Mouse (Mus musculus) limb, embryonic 12.5 days (tissue): ENCODE results near the gene Trim56. TPM values are rescaled to one million over a fixed set of nuclear protein-coding genes. Genes with fewer than 3 reads are reported as not detected.

Experiments
- polyA plus RNA-seq: library from polyadenylated mRNA; unstranded; fragments of >200 nt; fragmentation: Nextera tagmentation; extraction: Ambion mirVana; gene quantifications from 2 replicates; pipeline ENCODE4 v1.2.1, GENCODE M21; 2016

The Trim56 gene
- polyA plus RNA-seq, 1 experiment from 2014 or later: 8.6 TPM

Other genes with a start within 250 kb of the Trim56 start
- 145 and 155 TPM in 2 replicates for gene Col26a1, start 233.0 kb downstream of the Trim56 start, polyA plus RNA-seq
- gene Ift22, start 208.1 kb downstream of the Trim56 start, polyA plus RNA-seq: 65.7 and 69.8 TPM in 2 replicates
- gene Fis1, start 162.9 kb downstream of the Trim56 start, polyA plus RNA-seq: 263 and 269 TPM in 2 replicates
- gene Cldn15, start 149.6 kb downstream of the Trim56 start, polyA plus RNA-seq: 0.10 and 0.36 TPM in 2 replicates
- 39.5 and 42.3 TPM in 2 replicates for gene Plod3, start 129.2 kb downstream of the Trim56 start, polyA plus RNA-seq
- gene Znhit1, start 128.2 kb downstream of the Trim56 start, polyA plus RNA-seq: 109 and 116 TPM in 2 replicates
- 0.09 and 0.25 TPM in 2 replicates for gene Vgf, start 89.8 kb downstream of the Trim56 start, polyA plus RNA-seq
- gene Ap1s1, start 70.1 kb downstream of the Trim56 start, polyA plus RNA-seq: 150 and 153 TPM in 2 replicates
- gene Serpine1, start 43.9 kb downstream of the Trim56 start, polyA plus RNA-seq: 0.38 and 0.44 TPM in 2 replicates
- gene Muc3, start 33.1 kb upstream of the Trim56 start, polyA plus RNA-seq: not detected in 2 replicates
- 0.10 TPM in 1 of 2 replicates, not detected in the other for gene Muc3a, start 96.2 kb upstream of the Trim56 start, polyA plus RNA-seq
- gene Ache, start 171.3 kb upstream of the Trim56 start, polyA plus RNA-seq: 7.7 and 8.3 TPM in 2 replicates
- 6.7 and 6.8 TPM in 2 replicates for gene Ufsp1, start 178.4 kb upstream of the Trim56 start, polyA plus RNA-seq
- 182 and 185 TPM in 2 replicates for gene Srrt, start 191.5 kb upstream of the Trim56 start, polyA plus RNA-seq
- 81.6 and 86.9 TPM in 2 replicates for gene Trip6, start 198.2 kb upstream of the Trim56 start, polyA plus RNA-seq
- 13.8 and 16.3 TPM in 2 replicates for gene Slc12a9, start 217.4 kb upstream of the Trim56 start, polyA plus RNA-seq
- gene Ephb4, start 233.9 kb upstream of the Trim56 start, polyA plus RNA-seq: 86.9 and 99.6 TPM in 2 replicates